Mouse (Mus musculus): ENCODE results near the gene Snrpe. TPM values are rescaled to one million over a fixed set of nuclear protein-coding genes. Genes with fewer than 3 reads are reported as not detected.

Gene Snrpe
- total RNA-seq, 2 experiments from 2014 or later = 432 to 442 TPM

Other genes starting within 250 kb of the Snrpe start
- not detected in 2 replicates for gene Etnk2, start 246.7 kb downstream of the Snrpe start, total RNA-seq (2015)
- not detected in 2 replicates for gene Etnk2, start 246.7 kb downstream of the Snrpe start, total RNA-seq (2017)
- gene Sox13, start 185.9 kb downstream of the Snrpe start, total RNA-seq (2015) = 3.5 and 3.8 TPM in 2 replicates
- gene Sox13, start 185.9 kb downstream of the Snrpe start, total RNA-seq (2017) = 0.98 and 2.2 TPM in 2 replicates
- 9.1 and 12.8 TPM in 2 replicates for gene Zbed6, start 50.6 kb upstream of the Snrpe start, total RNA-seq (2015)
- gene Zbed6, start 50.6 kb upstream of the Snrpe start, total RNA-seq (2017) = 9.3 and 14.9 TPM in 2 replicates
- 18.2 and 19.0 TPM in 2 replicates for gene Gm38394, start 51.0 kb upstream of the Snrpe start, total RNA-seq (2015)
- 4.1 and 8.7 TPM in 2 replicates for gene Gm38394, start 51.0 kb upstream of the Snrpe start, total RNA-seq (2017)
- gene Lax1, start 79.8 kb upstream of the Snrpe start, total RNA-seq (2015) = 0.85 and 1.8 TPM in 2 replicates
- 0.75 and 2.6 TPM in 2 replicates for gene Lax1, start 79.8 kb upstream of the Snrpe start, total RNA-seq (2017)
- gene Atp2b4, start 190.8 kb upstream of the Snrpe start, total RNA-seq (2015) = 33.6 and 40.5 TPM in 2 replicates
- gene Atp2b4, start 190.8 kb upstream of the Snrpe start, total RNA-seq (2017) = 30.7 and 34.7 TPM in 2 replicates

Measured in megakaryocyte progenitor cell, adult 5-6 weeks (primary cell).